In the genomic region with DNA sequence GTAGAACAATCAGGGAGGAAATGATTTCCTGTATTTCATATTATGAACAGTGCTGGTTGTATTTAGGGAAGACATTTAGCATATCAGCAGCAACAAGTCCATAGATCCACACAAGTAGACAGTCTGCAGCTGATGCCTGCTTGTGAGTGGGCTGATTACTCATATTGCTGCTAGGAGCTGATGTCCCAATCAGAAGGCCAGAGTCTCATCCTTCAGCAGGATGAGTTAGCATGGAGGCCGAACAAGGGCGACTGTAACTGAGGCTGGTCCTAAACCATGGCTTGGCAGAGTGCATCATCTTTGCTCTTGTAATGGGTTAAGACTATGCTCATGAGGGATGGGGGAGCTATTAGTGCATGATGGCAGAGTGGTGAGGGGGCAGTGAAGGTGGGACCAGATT, we compare ENCODE assay signal across 22 mouse cellular contexts. TPM values are rescaled to one million over a fixed set of nuclear protein-coding genes. Genes with fewer than 3 reads are reported as not detected.
A peak's percentile ranks its signal among the peaks of the same experiment; 100 is the strongest.
DNase-seq lines count a peak whose midpoint lies in the region; ATAC-seq and TF ChIP-seq lines count a peak whose summit lies in the region.
"Had no signal": no experiment of that assay in that cellular context is flagged by ENCODE, and none has a peak within 500 bp of the region (broad histone marks: within the 10 kb centered on the region; RNA-seq: fewer than 3 reads in every experiment).

No protein-coding gene starts in this region.

- H3K9ac ChIP-seq in forebrain, postnatal 0 days: no peak overlapping the region
- no peak overlapping the region for H3K9ac ChIP-seq in forebrain, embryonic 11.5 days (ENCODE audit: low read length)
- H3K9ac ChIP-seq: embryonic facial prominence, embryonic 13.5 days; heart, embryonic 15.5 days; hindbrain, embryonic 14.5 days; intestine, embryonic 15.5 days had no signal

- peak overlapping the region; percentile 45; the same call in 1 of the 2 replicates for H3K27ac ChIP-seq in forebrain, postnatal 0 days (ENCODE audit: low read depth, low read length)
- H3K27ac ChIP-seq in forebrain, embryonic 11.5 days (ENCODE audit: low read depth, low read length): no peak overlapping the region
- peak overlapping the region; percentile 85 for H3K27ac ChIP-seq in layer of hippocampus, adult 2 months
- H3K27ac ChIP-seq in midbrain, embryonic 10.5 days (replicated peaks): no peak overlapping the region
- H3K27ac ChIP-seq: embryonic facial prominence, embryonic 13.5 days; heart, adult 2 months; heart, embryonic 15.5 days; hindbrain, embryonic 10.5 days; hindbrain, embryonic 14.5 days; intestine, embryonic 15.5 days had no signal

- no peak overlapping the region for H3K4me2 ChIP-seq in forebrain, postnatal 0 days (ENCODE audit: low read depth)
- H3K4me2 ChIP-seq in forebrain, embryonic 11.5 days (ENCODE audit: low read depth, low read length, severe bottlenecking): no peak overlapping the region
- H3K4me2 ChIP-seq: embryonic facial prominence, embryonic 13.5 days; heart, embryonic 11.5 days; heart, embryonic 15.5 days; hindbrain, embryonic 14.5 days; intestine, embryonic 15.5 days had no signal

- ATAC-seq in forebrain, postnatal 0 days: peak; percentile 16; the same call in 1 of the 2 replicates
- no peak for ATAC-seq in forebrain, embryonic 11.5 days (replicated peaks; ENCODE audit: low FRiP score)
- ATAC-seq: activated CD4-positive, CD25-positive, alpha-beta regulatory T cell, adult 4 months; intestine, embryonic 15.5 days; Patski had no signal

- 91% methylated on average over 2 of the region's 2 CpGs for WGBS in forebrain, postnatal 0 days
- 96% methylated on average over 2 of the region's 2 CpGs for WGBS in forebrain, embryonic 11.5 days
- 91% methylated on average over 2 of the region's 2 CpGs for WGBS in midbrain, embryonic 10.5 days

- DNase-seq in adrenal gland, adult 2 months: peak; percentile 44
- DNase-seq in adrenal gland, postnatal 10 days: no peak
- peak; percentile 33 for DNase-seq in forebrain, postnatal 0 days
- no peak for DNase-seq in forebrain, embryonic 11.5 days (ENCODE audit: low spot score)
- peak; percentile 40 to 46 for DNase-seq in layer of hippocampus, adult 2 months (ENCODE audit: low spot score in 2 of 2)
- no peak for DNase-seq in layer of hippocampus, postnatal 25 days (ENCODE audit: extremely low spot score in 1 of 2, low spot score in 1 of 2)
- DNase-seq in midbrain, embryonic 10.5 days (ENCODE audit: low spot score): no peak
- DNase-seq: adrenal gland, adult 8-10 months; cerebellum, adult 18-20 months; cerebellum, adult 9-11 months; cerebellum, postnatal 36 days; gastrocnemius, postnatal 10 days; heart, adult 2 months; kidney, adult 18-20 months had no signal

- no peaks in the 10 kb centered on the region for H3K36me3 ChIP-seq in forebrain, postnatal 0 days (ENCODE audit: insufficient read depth)
- H3K36me3 ChIP-seq in forebrain, embryonic 11.5 days (ENCODE audit: control insufficient read depth, insufficient read depth, low read length): no peaks in the 10 kb centered on the region
- H3K36me3 ChIP-seq in midbrain, embryonic 10.5 days: peaks cover 22% of the 10 kb centered on the region
- H3K36me3 ChIP-seq: heart, embryonic 15.5 days; intestine, embryonic 15.5 days had no signal

- no peak overlapping the region for H3K4me3 ChIP-seq in forebrain, postnatal 0 days (ENCODE audit: low read depth, low read length)
- H3K4me3 ChIP-seq in forebrain, embryonic 11.5 days (ENCODE audit: low read depth, low read length): no peak overlapping the region
- peak overlapping the region; percentile 4; the same call in 1 of the 2 replicates for H3K4me3 ChIP-seq in layer of hippocampus, adult 2 months
- H3K4me3 ChIP-seq in midbrain, embryonic 10.5 days: no peak overlapping the region
- H3K4me3 ChIP-seq: embryonic facial prominence, embryonic 13.5 days; heart, adult 2 months; heart, embryonic 15.5 days; hindbrain, embryonic 10.5 days; intestine, embryonic 15.5 days had no signal

- no peaks in the 10 kb centered on the region for H3K27me3 ChIP-seq in forebrain, postnatal 0 days (ENCODE audit: insufficient read depth, low read length)
- no peaks in the 10 kb centered on the region for H3K27me3 ChIP-seq in forebrain, embryonic 11.5 days (ENCODE audit: control insufficient read depth, insufficient read depth, low read length)
- H3K27me3 ChIP-seq in midbrain, embryonic 10.5 days (ENCODE audit: low read depth, poor library complexity, severe bottlenecking): no peaks in the 10 kb centered on the region
- H3K27me3 ChIP-seq: embryonic facial prominence, embryonic 13.5 days; heart, embryonic 15.5 days; intestine, embryonic 15.5 days; Patski had no signal

- H3K4me1 ChIP-seq in forebrain, postnatal 0 days (ENCODE audit: insufficient read depth): peaks cover 5% of the 10 kb centered on the region; the same call in 1 of the 2 replicates
- no peaks in the 10 kb centered on the region for H3K4me1 ChIP-seq in forebrain, embryonic 11.5 days (replicated peaks; ENCODE audit: control insufficient read depth, insufficient read depth, low read length)
- no peaks in the 10 kb centered on the region for H3K4me1 ChIP-seq in midbrain, embryonic 10.5 days
- H3K4me1 ChIP-seq: hindbrain, embryonic 10.5 days had no signal

- TF ChIP-seq CTCF in forebrain, postnatal 0 days (IDR thresholded peaks at IDR 0.05; ENCODE audit: low read depth): no peak
- no peak for TF ChIP-seq CTCF in layer of hippocampus, adult 2 months (conservative IDR thresholded peaks at IDR 0.05)

- H3K9me3 ChIP-seq in forebrain, postnatal 0 days (ENCODE audit: low read length): no peaks in the 10 kb centered on the region
- H3K9me3 ChIP-seq in forebrain, embryonic 11.5 days (ENCODE audit: control insufficient read depth, low read length): no peaks in the 10 kb centered on the region
- no peaks in the 10 kb centered on the region for H3K9me3 ChIP-seq in midbrain, embryonic 10.5 days (replicated peaks)
- H3K9me3 ChIP-seq: embryonic facial prominence, embryonic 13.5 days; heart, embryonic 15.5 days; hindbrain, embryonic 10.5 days; intestine, embryonic 15.5 days had no signal

RNA-seq across cellular contexts. Expression of gene Ap3b1, which starts 9.1 kb away (rescaled TPM):
- 10 to 100 TPM; 40.5 to 55.6 TPM for total RNA-seq in adrenal gland, adult 2 months (2021)
- 8.7 and 11.5 TPM in 2 replicates for polyA plus RNA-seq in adrenal gland, adult 2 months (2012; rRNA removed)
- 10 to 100 TPM; 36.1 to 39.3 TPM for total RNA-seq in adrenal gland, postnatal 10 days (2021)
- total RNA-seq in forebrain, postnatal 0 days (2014; rRNA removed): 24.7 and 25.8 TPM in 2 replicates
- polyA plus RNA-seq in forebrain, postnatal 0 days (2015; fragmentation: Nextera tagmentation; extraction: Ambion mirVana): 16.8 and 25.2 TPM in 2 replicates
- 38.2 and 41.3 TPM in 2 replicates for polyA plus RNA-seq in forebrain, embryonic 11.5 days (2014; fragmentation: Nextera tagmentation; extraction: Ambion mirVana)
- 10 to 100 TPM; 58.5 to 58.9 TPM for total RNA-seq in layer of hippocampus, adult 2 months (2021)
- total RNA-seq in layer of hippocampus, postnatal 25 days (2021): 10 to 100 TPM; 51.4 to 57.4 TPM
- polyA plus RNA-seq in midbrain, embryonic 10.5 days (2016; fragmentation: Nextera tagmentation; extraction: Ambion mirVana): 35.6 and 37.5 TPM in 2 replicates

Comparison
In these comparisons a context has a peak if more than half of its experiments do, and no peak if none do; other contexts are left out.
1. DNase-seq: peak in adrenal gland, adult 2 months (single experiment), forebrain, postnatal 0 days (single experiment) and layer of hippocampus, adult 2 months (2 of 2); none in adrenal gland, postnatal 10 days (single experiment), forebrain, embryonic 11.5 days (single experiment), layer of hippocampus, postnatal 25 days (0 of 2) and midbrain, embryonic 10.5 days (single experiment).
2. H3K27ac ChIP-seq: peak in forebrain, postnatal 0 days (single experiment) and layer of hippocampus, adult 2 months (single experiment); none in forebrain, embryonic 11.5 days (single experiment) and midbrain, embryonic 10.5 days (single experiment).